Comparison of ENCODE assay signal across 22 mouse cellular contexts in genomic region chr1:59187786-59188185, GRCm38 (mm10). TPM values are rescaled to one million over a fixed set of nuclear protein-coding genes. Genes with fewer than 3 reads are reported as not detected.
DNase-seq lines count a peak whose midpoint lies in the region; ATAC-seq and TF ChIP-seq lines count a peak whose summit lies in the region.
"Had no signal": no experiment of that assay in that cellular context is flagged by ENCODE, and none has a peak within 500 bp of the region (broad histone marks: within the 10 kb centered on the region; RNA-seq: fewer than 3 reads in every experiment).

No protein-coding gene starts in this region.

- H3K36me3 ChIP-seq in forebrain, postnatal 0 days (ENCODE audit: insufficient read depth), result peaks cover 49% of the 10 kb centered on the region
- peaks cover 36% of the 10 kb centered on the region for H3K36me3 ChIP-seq in forebrain, embryonic 14.5 days (ENCODE audit: control insufficient read depth, insufficient read depth, low read length)

- H3K9ac ChIP-seq in forebrain, postnatal 0 days, result no peak overlapping the region
- H3K9ac ChIP-seq in forebrain, embryonic 14.5 days (ENCODE audit: low read length), result no peak overlapping the region
- H3K9ac ChIP-seq: embryonic facial prominence, embryonic 12.5 days; heart, embryonic 15.5 days; hindbrain, embryonic 13.5 days had no signal

- 80% methylated on average over 5 of the region's 5 CpGs for WGBS in forebrain, postnatal 0 days
- 82% methylated on average over 5 of the region's 5 CpGs for WGBS in forebrain, embryonic 14.5 days

- DNase-seq in cerebellum, postnatal 25 days, result no peak
- no peak for DNase-seq in forebrain, postnatal 0 days
- no peak for DNase-seq in forebrain, embryonic 14.5 days (ENCODE audit: low spot score)
- DNase-seq in layer of hippocampus, adult 9-11 months, result peak; percentile 52
- no peak for DNase-seq in right cerebral cortex, adult 18-20 months
- no peak for DNase-seq in right cerebral cortex, postnatal 10 days (ENCODE audit: low spot score in 2 of 2)
- DNase-seq: adrenal gland, postnatal 10 days; B cell, adult 2 months; gastrocnemius, adult 2 months; gastrocnemius, postnatal 36 days; heart, adult 18-20 months; heart, postnatal 14 days; kidney, adult 11 months had no signal

- H3K4me2 ChIP-seq in forebrain, postnatal 0 days (ENCODE audit: low read depth), result no peak overlapping the region
- no peak overlapping the region for H3K4me2 ChIP-seq in forebrain, embryonic 14.5 days (ENCODE audit: low read length)
- H3K4me2 ChIP-seq: embryonic facial prominence, embryonic 12.5 days; heart, embryonic 11.5 days; heart, embryonic 15.5 days; hindbrain, embryonic 13.5 days had no signal

- H3K27ac ChIP-seq in forebrain, postnatal 0 days (ENCODE audit: low read depth, low read length), result no peak overlapping the region
- H3K27ac ChIP-seq in forebrain, embryonic 14.5 days (ENCODE audit: low read depth, low read length), result no peak overlapping the region
- H3K27ac ChIP-seq: embryonic facial prominence, embryonic 12.5 days; gastrocnemius, adult 2 months; heart, embryonic 15.5 days; hindbrain, embryonic 13.5 days; hindbrain, postnatal 0 days had no signal

- H3K4me3 ChIP-seq in forebrain, postnatal 0 days (ENCODE audit: low read depth, low read length), result no peak overlapping the region
- no peak overlapping the region for H3K4me3 ChIP-seq in forebrain, embryonic 14.5 days (ENCODE audit: low read depth, low read length)
- H3K4me3 ChIP-seq: embryonic facial prominence, embryonic 12.5 days; gastrocnemius, adult 2 months; heart, embryonic 15.5 days; hindbrain, embryonic 13.5 days had no signal

- no peak for TF ChIP-seq CTCF in forebrain, postnatal 0 days (IDR thresholded peaks at IDR 0.05; ENCODE audit: low read depth)

- peak; percentile 45; the same call in 1 of the 2 replicates for ATAC-seq in cerebellum, adult (ENCODE audit: insufficient number of reproducible peaks, low FRiP score, low TSS enrichment)
- peak; percentile 32; the same call in 1 of the 2 replicates for ATAC-seq in forebrain, postnatal 0 days
- no peak for ATAC-seq in forebrain, embryonic 14.5 days
- ATAC-seq: CD4-positive, CD25-positive, alpha-beta regulatory T cell, adult 4 months; forebrain, embryonic 16.5 days; hindbrain, postnatal 0 days had no signal

- H3K27me3 ChIP-seq in forebrain, postnatal 0 days (ENCODE audit: insufficient read depth, low read length), result no peaks in the 10 kb centered on the region
- no peaks in the 10 kb centered on the region for H3K27me3 ChIP-seq in forebrain, embryonic 14.5 days (replicated peaks; ENCODE audit: control insufficient read depth, insufficient read depth, low read length)
- H3K27me3 ChIP-seq: embryonic facial prominence, embryonic 12.5 days; heart, embryonic 15.5 days; hindbrain, embryonic 13.5 days had no signal

- no peaks in the 10 kb centered on the region for H3K4me1 ChIP-seq in forebrain, postnatal 0 days (ENCODE audit: insufficient read depth)
- H3K4me1 ChIP-seq in forebrain, embryonic 14.5 days (ENCODE audit: control insufficient read depth, insufficient read depth, low read length), result no peaks in the 10 kb centered on the region
- H3K4me1 ChIP-seq: embryonic facial prominence, embryonic 12.5 days; heart, embryonic 15.5 days; hindbrain, embryonic 13.5 days had no signal

- H3K9me3 ChIP-seq in forebrain, postnatal 0 days (ENCODE audit: low read length), result no peaks in the 10 kb centered on the region
- H3K9me3 ChIP-seq in forebrain, embryonic 14.5 days (replicated peaks; ENCODE audit: control insufficient read depth, low read length), result no peaks in the 10 kb centered on the region
- H3K9me3 ChIP-seq: embryonic facial prominence, embryonic 12.5 days; G1E; heart, embryonic 15.5 days; hindbrain, embryonic 13.5 days had no signal

RNA-seq across cellular contexts. Expression of gene Mpp4, which starts 24.6 kb away (rescaled TPM):
- 1.9 and 2.1 TPM in 2 replicates for total RNA-seq in forebrain, postnatal 0 days (2014; rRNA removed)
- polyA plus RNA-seq in forebrain, postnatal 0 days (2015; fragmentation: Nextera tagmentation; extraction: Ambion mirVana), result 0.47 and 0.65 TPM in 2 replicates
- polyA plus RNA-seq in forebrain, embryonic 14.5 days (2014; fragmentation: Nextera tagmentation; extraction: Ambion mirVana), result 0.60 and 0.98 TPM in 2 replicates
- polyA plus RNA-seq: CD4-positive, CD25-positive, alpha-beta regulatory T cell, adult 4 months had no signal

RNA-seq across cellular contexts. Expression of gene Als2, which starts 49.2 kb away (rescaled TPM):
- total RNA-seq in forebrain, postnatal 0 days (2014; rRNA removed), result 27.5 and 39.4 TPM in 2 replicates
- 7.8 and 11.0 TPM in 2 replicates for polyA plus RNA-seq in forebrain, postnatal 0 days (2015; fragmentation: Nextera tagmentation; extraction: Ambion mirVana)
- 10.7 and 17.4 TPM in 2 replicates for polyA plus RNA-seq in forebrain, embryonic 14.5 days (2014; fragmentation: Nextera tagmentation; extraction: Ambion mirVana)
